Mouse (Mus musculus) ES-E14 (cell line): ENCODE measurements around the gene Fsd2. TPM values are rescaled to one million over a fixed set of nuclear protein-coding genes. Genes with fewer than 3 reads are reported as not detected.

Experiments used
- DNase-seq: peaks from one replicate; pipeline ENCODE4 v3.0.0-alpha.2; 2013; ENCODE audit warnings: low read depth, low spot score
- H3K27ac ChIP-seq: 2 replicates; pipeline ENCODE4 v1.5.1; 2012; ENCODE audit warnings: low read depth, mild to moderate bottlenecking, low read length, moderate library complexity, mixed read lengths; ENCODE audit not compliant: poor library complexity, insufficient read depth, severe bottlenecking
- H3K36me3 ChIP-seq: 2 replicates; pipeline ENCODE4 v1.6.1; 2012; ENCODE audit warnings: mild to moderate bottlenecking, low read length, moderate library complexity, mixed read lengths; ENCODE audit not compliant: control insufficient read depth, poor library complexity, insufficient read depth, severe bottlenecking
- H3K4me1 ChIP-seq, 2 experiments: fragments of 150-350 bp in 1 of 2; sonication (generic) in 1 of 2; 2 replicates each; pipeline ENCODE4 v1.6.1; 2012; ENCODE audit warnings: low read length in 2 of 2, mild to moderate bottlenecking in 1 of 2, mixed read lengths in 1 of 2; ENCODE audit not compliant: control insufficient read depth in 2 of 2, insufficient read depth in 2 of 2, poor library complexity in 1 of 2
- H3K4me3 ChIP-seq, 2 experiments: fragments of 150-350 bp in 1 of 2; sonication (generic) in 1 of 2; 2 replicates each; pipeline ENCODE4 v1.5.1; 2012; ENCODE audit warnings: low read length in 2 of 2, low read depth in 1 of 2, mild to moderate bottlenecking in 1 of 2, mixed read lengths in 1 of 2; ENCODE audit not compliant: insufficient read depth in 1 of 2, poor library complexity in 1 of 2, severe bottlenecking in 1 of 2
- H3K9ac ChIP-seq: 2 replicates; pipeline ENCODE4 v1.6.1; 2012; ENCODE audit warnings: low read depth, mild to moderate bottlenecking, low read length, mixed read lengths; ENCODE audit not compliant: poor library complexity, insufficient read depth, severe bottlenecking
- H3K9me3 ChIP-seq: fragments of 150-350 bp; sonication (generic); 2 replicates; pipeline ENCODE4 v1.6.1; 2012; ENCODE audit warnings: low read depth, mild to moderate bottlenecking, low read length; ENCODE audit not compliant: control insufficient read depth, insufficient read depth
- CHD2 ChIP-seq: IDR thresholded peaks from 2 replicates; pipeline ENCODE4 v1.6.1; 2014; ENCODE audit warnings: mild to moderate bottlenecking, low read depth, low read length, inconsistent platforms
- HCFC1 ChIP-seq: IDR thresholded peaks from 2 replicates; pipeline ENCODE4 v1.6.1; 2012; ENCODE audit warnings: low read length, inconsistent platforms, borderline replicate concordance; ENCODE audit not compliant: insufficient read depth
- MAFK ChIP-seq: IDR thresholded peaks from 2 replicates; pipeline ENCODE4 v1.6.1; 2014; ENCODE audit warnings: mild to moderate bottlenecking, low read depth, low read length, inconsistent platforms; ENCODE audit not compliant: insufficient read depth
- ZC3H11A ChIP-seq: IDR thresholded peaks from 2 replicates; pipeline ENCODE4 v1.6.1; 2012; ENCODE audit warnings: low read depth, mild to moderate bottlenecking, inconsistent platforms, low read length, borderline replicate concordance
- ZNF384 ChIP-seq: IDR thresholded peaks from 2 replicates; pipeline ENCODE4 v1.6.1; 2012; ENCODE audit warnings: low read depth, low read length, inconsistent platforms
- in situ Hi-C, 2 experiments: fragments of 600-800 bp; cut with MboI; formaldehyde crosslinking; loops; one replicate each; pipeline ENCODE4 v1.15.1; 2025; ENCODE audit warnings: low sequenced_read_pairs in 2 of 2, inconsistent platforms in 1 of 2; ENCODE audit not compliant: unreplicated experiment in 2 of 2
- total RNA-seq: library from RNA; depleted of rRNA; stranded (reverse); fragments of 300-350 nt; gene quantifications from 2 replicates; pipeline ENCODE4 v1.2.3, GENCODE M21; 2012

Fsd2 gene
- total RNA-seq, 1 experiment = 0.09 TPM

GRCm38 (mm10) chr7:81557985-81558360 lies 8.8 kb downstream of the Fsd2 start:
- H3K4me3 ChIP-seq = no peak overlapping the region
- in situ Hi-C loops = no loop called here
- H3K4me1 ChIP-seq = no peaks in the 10 kb centered on the region
- no peaks in the 10 kb centered on the region for H3K9me3 ChIP-seq
- TF ChIP-seq ZNF384 (no peak), CHD2 (no peak), ZC3H11A (no peak), HCFC1 (no peak), MAFK (no peak)
- DNase-seq = no peak
- H3K9ac ChIP-seq = no peak overlapping the region
- no peak overlapping the region for H3K27ac ChIP-seq
- H3K36me3 ChIP-seq = no peaks in the 10 kb centered on the region

GRCm38 (mm10) chr7:81557252-81557984 lies 9.3 kb downstream of the Fsd2 start:
- Histone ChIP-seq H3K9ac (no peak overlapping the region), H3K4me1 (no peaks in the 10 kb centered on the region), H3K4me3 (no peak overlapping the region), H3K9me3 (no peaks in the 10 kb centered on the region), H3K36me3 (no peaks in the 10 kb centered on the region), H3K27ac (no peak overlapping the region)
- DNase-seq = no peak
- TF ChIP-seq ZNF384 (no peak), ZC3H11A (no peak), CHD2 (no peak), HCFC1 (no peak), MAFK (no peak)
- in situ Hi-C loops = no loop called here

GRCm38 (mm10) chr7:81556839-81557238 lies 9.9 kb downstream of the Fsd2 start:
- DNase-seq = no peak
- no peak for TF ChIP-seq CHD2
- TF ChIP-seq HCFC1 = no peak
- TF ChIP-seq ZC3H11A = no peak
- TF ChIP-seq ZNF384 = no peak
- TF ChIP-seq MAFK = no peak
- Histone ChIP-seq H3K9me3 (no peaks in the 10 kb centered on the region), H3K9ac (no peak overlapping the region), H3K4me3 (no peak overlapping the region), H3K27ac (no peak overlapping the region), H3K36me3 (no peaks in the 10 kb centered on the region), H3K4me1 (no peaks in the 10 kb centered on the region)
- in situ Hi-C loops = no loop called here

- in situ Hi-C loops = no loop called here
- H3K36me3 ChIP-seq = no peaks in the 10 kb centered on the region
- H3K4me3 ChIP-seq = no peak overlapping the region
- DNase-seq = peak; percentile 69
- no peaks in the 10 kb centered on the region for H3K9me3 ChIP-seq
- no peak for TF ChIP-seq CHD2
- TF ChIP-seq ZC3H11A = peak; percentile 71
- no peaks in the 10 kb centered on the region for H3K4me1 ChIP-seq
- H3K27ac ChIP-seq = no peak overlapping the region
- H3K9ac ChIP-seq = no peak overlapping the region
Measured at GRCm38 (mm10) chr7:81554369-81554768, 12.4 kb downstream of the Fsd2 start.

GRCm38 (mm10) chr7:81553589-81553988 lies 13.2 kb downstream of the Fsd2 start:
- no peaks in the 10 kb centered on the region for H3K36me3 ChIP-seq
- peaks cover 0 to 3% of the 10 kb centered on the region in 2 experiments; a peak in 1 of 4 replicates for H3K4me1 ChIP-seq
- in situ Hi-C loops = no loop called here
- no peak overlapping the region for H3K4me3 ChIP-seq
- no peaks in the 10 kb centered on the region for H3K9me3 ChIP-seq
- no peak for DNase-seq
- TF ChIP-seq MAFK (no peak), CHD2 (no peak), HCFC1 (no peak), ZC3H11A (no peak), ZNF384 (no peak)
- no peak overlapping the region for H3K9ac ChIP-seq
- H3K27ac ChIP-seq = no peak overlapping the region
